Mouse (Mus musculus): Measurements from ENCODE around the gene Pdpk1. TPM values are rescaled to one million over a fixed set of nuclear protein-coding genes. Genes with fewer than 3 reads are reported as not detected.

Gene Pdpk1
- total and polyA plus RNA-seq, 3 experiments, result 18.3 to 26.9 (median 19.0) TPM

GRCm38 (mm10) chr17:24119446-24119845 lies 31.3 kb downstream of the Pdpk1 start:
- Histone ChIP-seq H3K9ac (ENCODE audit: control insufficient read depth, low read depth, low read length, poor library complexity, severe bottlenecking) (no peak overlapping the region), H3K9me3 (replicated peaks; ENCODE audit: insufficient read depth, low read length) (no peaks in the 10 kb centered on the region), H3K27ac (ENCODE audit: control insufficient read depth, low read depth, low read length) (no peak overlapping the region), H3K27me3 (ENCODE audit: control insufficient read depth in 1 of 2, insufficient read depth in 2 of 2, low read length in 2 of 2) (no peaks in the 10 kb centered on the region), H3K79me2 (ENCODE audit: control insufficient read depth, insufficient read depth, low read length, poor library complexity) (peaks cover 8% of the 10 kb centered on the region; the same call in 1 of the 2 replicates), H3K4me3 (ENCODE audit: control insufficient read depth in 1 of 2, insufficient read depth in 1 of 2, low read depth in 2 of 2, low read length in 2 of 2) (no peak overlapping the region), H3K36me3 (ENCODE audit: control insufficient read depth in 1 of 2, insufficient read depth in 2 of 2, low read length in 2 of 2) (peaks cover 0 to 7% of the 10 kb centered on the region in 2 experiments; a peak in 3 of 4 replicates), H3K4me1 (ENCODE audit: control insufficient read depth in 1 of 2, insufficient read depth in 2 of 2, low read length in 2 of 2) (peaks cover 4 to 5% of the 10 kb centered on the region in 2 experiments; a peak in 2 of 4 replicates)
- no peak for TF ChIP-seq POLR2AphosphoS5 (IDR thresholded peaks at IDR 0.05; ENCODE audit: borderline replicate concordance, low read depth, low read length)
- no peak for TF ChIP-seq MXI1 (IDR thresholded peaks at IDR 0.05; ENCODE audit: low read depth, low read length)
- no peak for TF ChIP-seq BHLHE40 (IDR thresholded peaks at IDR 0.05; ENCODE audit: borderline replicate concordance, low read depth, low read length)
- TF ChIP-seq MEF2A (IDR thresholded peaks at IDR 0.05; ENCODE audit: extremely low read depth, insufficient replicate concordance, low read depth, low read length, poor library complexity, severe bottlenecking), result no peak
- no peak for TF ChIP-seq POLR2A (IDR thresholded peaks at IDR 0.05; ENCODE audit: control insufficient read depth in 1 of 2, insufficient read depth in 1 of 2, low read depth in 1 of 2, low read length in 2 of 2, poor library complexity in 1 of 2)
- TF ChIP-seq EP300 (IDR thresholded peaks at IDR 0.05; ENCODE audit: low read depth in 1 of 2, low read length in 2 of 2), result no peak
- TF ChIP-seq KAT2A (conservative IDR thresholded peaks at IDR 0.05; ENCODE audit: low read depth, low read length), result no peak
- TF ChIP-seq CHD2 (IDR thresholded peaks at IDR 0.05; ENCODE audit: low read length), result no peak
- no peak for TF ChIP-seq TCF12 (IDR thresholded peaks at IDR 0.05; ENCODE audit: low read depth, low read length)
- no peak for TF ChIP-seq CHD1 (IDR thresholded peaks at IDR 0.05; ENCODE audit: low read depth, low read length)
- no peak for TF ChIP-seq MYC (IDR thresholded peaks at IDR 0.05; ENCODE audit: low read depth, low read length)
- no peak for TF ChIP-seq GABPA (IDR thresholded peaks at IDR 0.05; ENCODE audit: low read depth, low read length)
- TF ChIP-seq ZNF384 (IDR thresholded peaks at IDR 0.05; ENCODE audit: low read depth, low read length), result no peak
- TF ChIP-seq RCOR1 (IDR thresholded peaks at IDR 0.05; ENCODE audit: low read depth, low read length), result no peak
- TF ChIP-seq TBP (IDR thresholded peaks at IDR 0.05; ENCODE audit: low read depth, low read length), result no peak
- no peak for DNase-seq (ENCODE audit: low read depth, low spot score)

GRCm38 (mm10) chr17:24113031-24113430 lies 37.7 kb downstream of the Pdpk1 start:
- Histone ChIP-seq H3K4me3 (ENCODE audit: control insufficient read depth in 1 of 2, insufficient read depth in 1 of 2, low read depth in 2 of 2, low read length in 2 of 2) (no peak overlapping the region), H3K4me1 (ENCODE audit: control insufficient read depth in 1 of 2, insufficient read depth in 2 of 2, low read length in 2 of 2) (peaks cover 0 to 2% of the 10 kb centered on the region in 2 experiments; a peak in 2 of 4 replicates), H3K9ac (ENCODE audit: control insufficient read depth, low read depth, low read length, poor library complexity, severe bottlenecking) (no peak overlapping the region), H3K9me3 (replicated peaks; ENCODE audit: insufficient read depth, low read length) (no peaks in the 10 kb centered on the region), H3K36me3 (ENCODE audit: control insufficient read depth in 1 of 2, insufficient read depth in 2 of 2, low read length in 2 of 2) (peaks cover 2 to 12% of the 10 kb centered on the region in 2 experiments), H3K27me3 (ENCODE audit: control insufficient read depth in 1 of 2, insufficient read depth in 2 of 2, low read length in 2 of 2) (no peaks in the 10 kb centered on the region), H3K27ac (ENCODE audit: control insufficient read depth, low read depth, low read length) (no peak overlapping the region), H3K79me2 (ENCODE audit: control insufficient read depth, insufficient read depth, low read length, poor library complexity) (peaks cover 3% of the 10 kb centered on the region; the same call in 1 of the 2 replicates)
- no peak for TF ChIP-seq POLR2A (IDR thresholded peaks at IDR 0.05; ENCODE audit: control insufficient read depth in 1 of 2, insufficient read depth in 1 of 2, low read depth in 1 of 2, low read length in 2 of 2, poor library complexity in 1 of 2)
- no peak for TF ChIP-seq ZKSCAN1 (IDR thresholded peaks at IDR 0.05; ENCODE audit: low read depth, low read length)
- TF ChIP-seq GATA1 (IDR thresholded peaks at IDR 0.05; ENCODE audit: low read depth, low read length), result no peak
- no peak for TF ChIP-seq TCF12 (IDR thresholded peaks at IDR 0.05; ENCODE audit: low read depth, low read length)
- no peak for TF ChIP-seq ZMIZ1 (IDR thresholded peaks at IDR 0.05; ENCODE audit: low read depth, low read length)
- TF ChIP-seq JUND (IDR thresholded peaks at IDR 0.05; ENCODE audit: low read depth, low read length), result no peak
- no peak for TF ChIP-seq NELFE (IDR thresholded peaks at IDR 0.05; ENCODE audit: low read depth, low read length)
- TF ChIP-seq MYB (IDR thresholded peaks at IDR 0.05; ENCODE audit: low read depth, low read length), result no peak
- TF ChIP-seq EP300 (IDR thresholded peaks at IDR 0.05; ENCODE audit: low read depth in 1 of 2, low read length in 2 of 2), result no peak
- TF ChIP-seq ETS1 (IDR thresholded peaks at IDR 0.05; ENCODE audit: low read depth, low read length), result no peak
- no peak for TF ChIP-seq MYC (IDR thresholded peaks at IDR 0.05; ENCODE audit: low read depth, low read length)
- no peak for TF ChIP-seq MAZ (IDR thresholded peaks at IDR 0.05; ENCODE audit: low read depth, low read length)
- TF ChIP-seq TAL1 (IDR thresholded peaks at IDR 0.05; ENCODE audit: low read length), result no peak
- no peak for TF ChIP-seq GABPA (IDR thresholded peaks at IDR 0.05; ENCODE audit: low read depth, low read length)
- no peak for DNase-seq (ENCODE audit: low read depth, low spot score)
